Mouse (Mus musculus) hindbrain, embryonic 12.5 days (tissue): ENCODE measurements around the gene Lef1. TPM values are rescaled to one million over a fixed set of nuclear protein-coding genes. Genes with fewer than 3 reads are reported as not detected.
A peak's percentile ranks its signal among the peaks of the same experiment; 100 is the strongest.

Source experiments
- ATAC-seq: fragments of 200-750 bp; cut with Nextera tagmentation; 2 replicates; pipeline ENCODE4 v1.8.0; 2017; ENCODE audit warnings: moderate TSS enrichment; ENCODE audit not compliant: low FRiP score
- H3K27ac ChIP-seq: fragments of 300-500 bp; sonication (generic); 2 replicates; pipeline ENCODE4 v1.5.1; 2016; ENCODE audit warnings: mild to moderate bottlenecking
- H3K27me3 ChIP-seq: fragments of 300-500 bp; sonication (generic); 2 replicates; pipeline ENCODE4 v1.6.1; 2016; ENCODE audit warnings: mild to moderate bottlenecking
- H3K36me3 ChIP-seq: fragments of 300-500 bp; sonication (generic); 2 replicates; pipeline ENCODE4 v1.6.1; 2016; ENCODE audit warnings: mild to moderate bottlenecking
- H3K4me1 ChIP-seq: fragments of 300-500 bp; sonication (generic); 2 replicates; pipeline ENCODE4 v1.6.1; 2016
- H3K4me2 ChIP-seq: fragments of 300-500 bp; sonication (generic); replicated peaks from 2 replicates; pipeline ENCODE4 v1.6.1; 2016; ENCODE audit warnings: mild to moderate bottlenecking
- H3K4me3 ChIP-seq: fragments of 300-500 bp; sonication (generic); 2 replicates; pipeline ENCODE4 v1.5.1; 2016; ENCODE audit warnings: mild to moderate bottlenecking
- H3K9ac ChIP-seq: fragments of 300-500 bp; sonication (generic); 2 replicates; pipeline ENCODE4 v1.6.1; 2016; ENCODE audit warnings: mild to moderate bottlenecking, moderate library complexity
- H3K9me3 ChIP-seq: fragments of 300-500 bp; sonication (generic); replicated peaks from 2 replicates; pipeline ENCODE4 v1.6.1; 2016; ENCODE audit warnings: mild to moderate bottlenecking
- WGBS: fragments of 180-500 bp; shearing (Covaris S2); methylation state at CpG from one replicate; pipeline ENCODE4 v1.1.7; 2016; 5-methylcytosine and 5-hydroxymethylcytosine counted together
- polyA plus RNA-seq: library from polyadenylated mRNA; unstranded; fragments of >200 nt; fragmentation: Nextera tagmentation; extraction: Ambion mirVana; gene quantifications from 2 replicates; pipeline ENCODE4 v1.2.1, GENCODE M21; 2016

The Lef1 gene
- polyA plus RNA-seq, 1 experiment from 2014 or later = 33.6 TPM

DNA sequence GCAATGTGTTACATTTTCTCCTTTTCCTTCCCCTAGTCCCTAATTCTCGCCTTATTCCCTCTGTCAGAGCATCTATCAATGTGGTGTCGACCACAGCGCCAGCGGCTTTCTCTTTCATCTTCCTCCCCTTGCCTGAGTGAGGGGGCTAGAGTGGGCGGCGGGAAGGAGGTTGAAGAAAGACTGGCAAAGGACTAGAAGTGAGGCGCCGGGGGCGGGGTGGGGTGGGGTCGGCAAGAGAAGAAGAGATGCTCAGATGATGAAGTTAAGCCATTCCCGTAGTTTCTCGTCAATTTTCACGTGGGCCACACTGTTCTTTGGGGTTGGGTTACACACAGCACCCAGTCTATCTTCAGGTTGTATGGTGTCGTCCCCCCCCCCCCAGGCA lies 593 bp upstream of the Lef1 start:
- ATAC-seq = no peak
- Histone ChIP-seq H3K27me3 (peaks cover 68% of the 10 kb centered on the region), H3K4me1 (peaks cover 50% of the 10 kb centered on the region), H3K36me3 (no peaks in the 10 kb centered on the region), H3K4me3 (peak overlapping the region; percentile 55), H3K4me2 (peak overlapping the region; percentile 78), H3K27ac (no peak overlapping the region), H3K9ac (peak overlapping the region; percentile 71; the same call in 1 of the 2 replicates), H3K9me3 (no peaks in the 10 kb centered on the region)
- WGBS = 0% methylated on average over 14 of the region's 14 CpGs

DNA sequence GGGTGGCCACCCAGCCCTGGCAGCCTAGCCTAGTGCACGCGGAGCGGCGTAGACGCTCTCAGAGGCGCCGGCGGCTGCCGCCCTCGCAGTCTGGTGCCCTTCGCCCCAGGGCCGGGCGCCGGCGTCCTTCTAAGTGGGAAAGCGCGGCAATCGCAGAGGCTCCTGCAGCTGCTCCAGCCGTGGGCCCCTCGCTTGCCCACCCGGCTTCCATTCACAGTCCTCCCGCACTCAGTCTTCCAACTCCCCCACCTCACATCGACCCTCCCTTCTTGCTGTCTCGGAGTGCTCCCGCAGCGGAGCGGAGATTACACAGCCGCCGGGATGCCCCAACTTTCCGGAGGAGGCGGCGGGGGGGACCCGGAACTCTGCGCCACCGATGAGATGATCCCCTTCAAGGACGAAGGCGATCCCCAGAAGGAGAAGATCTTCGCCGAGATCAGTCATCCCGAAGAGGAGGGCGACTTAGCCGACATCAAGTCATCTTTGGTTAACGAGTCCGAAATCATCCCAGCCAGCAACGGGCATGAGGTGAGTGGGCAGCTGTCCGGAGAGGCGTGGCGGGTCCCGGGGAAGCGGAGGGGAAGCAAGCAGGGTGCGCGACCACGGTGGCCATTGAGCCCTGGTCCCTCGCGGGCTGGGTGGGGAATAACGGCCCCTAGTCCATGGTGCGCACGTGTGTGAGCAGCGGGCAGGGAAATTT lies 1.0 kb downstream of the Lef1 start:
- H3K4me1 ChIP-seq = peaks cover 44% of the 10 kb centered on the region
- H3K4me3 ChIP-seq = peak overlapping the region; percentile 55
- H3K9me3 ChIP-seq = no peaks in the 10 kb centered on the region
- peak overlapping the region; percentile 71 for H3K9ac ChIP-seq
- no peaks in the 10 kb centered on the region for H3K36me3 ChIP-seq
- peak; percentile 36 for ATAC-seq
- H3K27me3 ChIP-seq = peaks cover 53% of the 10 kb centered on the region
- H3K27ac ChIP-seq = peak overlapping the region; percentile 57
- H3K4me2 ChIP-seq = peak overlapping the region; percentile 78
- under 1% methylated on average over 59 of the region's 59 CpGs for WGBS

DNA sequence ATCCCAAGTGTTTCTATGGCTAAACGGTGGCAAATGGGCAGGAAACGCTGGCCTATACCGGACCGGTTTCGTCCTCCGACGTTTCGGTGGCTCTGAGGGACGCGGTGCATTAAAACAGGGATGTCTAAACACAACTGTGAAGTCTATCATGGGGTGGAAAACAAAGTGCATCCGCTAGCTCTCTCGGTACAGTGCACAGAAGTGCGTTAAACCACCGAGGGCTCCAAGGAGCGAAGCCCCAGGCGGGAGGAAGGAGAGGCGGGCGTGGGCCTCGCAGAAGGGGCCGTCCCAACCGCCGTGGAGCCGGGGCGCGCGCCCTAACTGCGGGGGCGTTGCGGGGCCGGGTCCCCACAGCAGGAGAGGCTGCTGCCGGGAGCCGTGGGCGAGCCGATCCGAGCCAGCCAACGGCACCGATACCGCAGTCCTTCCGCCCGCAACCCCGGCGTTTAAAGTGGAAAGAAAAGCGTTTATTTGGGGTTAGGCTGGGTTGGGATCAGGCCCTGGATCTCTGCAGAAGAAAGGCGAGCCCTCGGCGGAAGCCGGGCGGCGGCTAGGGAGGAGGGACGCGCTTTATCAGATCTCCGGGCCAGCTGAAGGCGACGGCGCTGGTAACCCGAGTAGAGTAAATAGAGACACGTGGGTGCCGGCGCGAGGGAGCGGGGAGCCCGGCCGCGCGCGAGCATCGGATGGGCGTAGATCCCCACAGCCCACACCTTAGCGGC lies 1.7 kb downstream of the Lef1 start:
- under 1% methylated on average over 68 of the region's 69 CpGs for WGBS
- H3K4me3 ChIP-seq = peak overlapping the region; percentile 55
- peaks cover 38% of the 10 kb centered on the region for H3K4me1 ChIP-seq

DNA sequence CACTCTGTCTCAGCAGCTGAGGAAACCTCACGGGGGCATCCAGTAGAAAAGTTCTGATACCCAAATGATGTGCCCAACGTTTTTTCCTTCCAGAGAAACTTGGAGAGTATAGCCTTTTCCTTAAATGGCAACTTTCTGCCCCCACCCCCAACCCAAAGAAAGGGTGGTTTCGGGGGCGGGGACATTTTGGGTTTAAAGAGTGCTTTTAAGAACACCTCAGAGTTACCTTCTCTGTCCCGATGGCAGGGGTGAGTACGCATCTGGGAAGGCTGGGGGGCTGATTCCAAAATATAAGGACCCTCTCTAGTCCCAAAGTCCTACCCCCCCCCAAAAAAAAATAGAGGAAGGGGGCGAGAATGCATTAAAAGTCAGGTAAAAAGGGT lies 2.3 kb downstream of the Lef1 start:
- H3K9ac ChIP-seq = peak overlapping the region; percentile 71; the same call in 1 of the 2 replicates
- H3K9me3 ChIP-seq = no peaks in the 10 kb centered on the region
- peaks cover 34% of the 10 kb centered on the region for H3K4me1 ChIP-seq
- H3K36me3 ChIP-seq = no peaks in the 10 kb centered on the region
- H3K27me3 ChIP-seq = peaks cover 43% of the 10 kb centered on the region
- no peak overlapping the region for H3K27ac ChIP-seq
- H3K4me2 ChIP-seq = peak overlapping the region; percentile 78
- H3K4me3 ChIP-seq = peak overlapping the region; percentile 55
- ATAC-seq = no peak
- under 1% methylated on average over 7 of the region's 7 CpGs for WGBS

More for the DNA sequence above, 1.7 kb downstream of the Lef1 start:
- Histone ChIP-seq H3K27ac (0 out of 2 replicates have a peak overlapping the region, but pooled peaks have one; percentile 2), H3K9me3 (no peaks in the 10 kb centered on the region), H3K27me3 (peaks cover 49% of the 10 kb centered on the region), H3K9ac (peak overlapping the region; percentile 71), H3K4me2 (peak overlapping the region; percentile 78), H3K36me3 (no peaks in the 10 kb centered on the region)
- ATAC-seq = peak; percentile 57

DNA sequence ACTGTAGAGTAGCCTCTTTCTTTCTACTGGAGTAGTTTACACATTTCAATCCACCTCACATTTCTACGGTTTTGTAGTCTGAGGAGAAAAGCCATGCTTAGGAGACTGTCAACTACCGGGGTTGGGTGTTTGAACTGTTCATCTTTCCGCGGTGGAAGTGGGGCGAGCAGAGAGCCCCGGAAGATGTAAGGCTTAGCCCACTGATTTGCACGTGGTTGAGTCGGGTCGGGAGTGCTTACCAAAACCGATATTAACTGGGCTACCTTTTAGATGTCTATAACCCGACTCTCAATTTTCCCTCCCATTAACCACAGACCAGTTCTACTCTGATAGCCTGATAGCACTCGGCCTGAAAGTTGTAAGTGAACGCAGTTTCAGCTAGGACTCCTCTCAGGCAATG lies 2.8 kb downstream of the Lef1 start:
- H3K4me3 ChIP-seq = peak overlapping the region; percentile 55
- no peak overlapping the region for H3K27ac ChIP-seq
- WGBS = 3% methylated on average over 13 of the region's 13 CpGs
- H3K9me3 ChIP-seq = no peaks in the 10 kb centered on the region
- no peak overlapping the region for H3K9ac ChIP-seq
- no peak for ATAC-seq
- no peaks in the 10 kb centered on the region for H3K36me3 ChIP-seq
- H3K4me1 ChIP-seq = peaks cover 32% of the 10 kb centered on the region
- H3K4me2 ChIP-seq = peak overlapping the region; percentile 78
- peaks cover 42% of the 10 kb centered on the region for H3K27me3 ChIP-seq

DNA sequence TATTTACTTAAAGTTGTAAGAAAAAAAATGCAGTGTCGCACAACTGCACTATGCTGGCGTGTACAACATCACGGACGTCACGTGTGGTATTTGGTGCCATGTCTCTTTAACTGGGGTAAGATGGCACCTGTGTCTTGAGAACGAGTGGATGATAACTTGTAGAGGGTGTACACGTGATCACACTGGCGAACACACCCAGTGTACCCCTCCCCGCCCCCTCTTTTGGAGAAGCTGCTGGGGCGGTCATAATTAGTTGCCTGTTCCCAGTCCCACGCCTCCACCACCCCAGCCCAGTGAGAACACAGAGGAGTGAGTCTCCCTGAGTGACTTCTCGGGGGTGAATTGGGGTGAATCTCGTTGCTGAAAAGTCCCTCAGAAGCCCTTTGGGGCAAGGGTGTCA lies 5.8 kb downstream of the Lef1 start:
- 90% methylated on average over 13 of the region's 13 CpGs for WGBS
- no peak overlapping the region for H3K4me3 ChIP-seq
- no peak overlapping the region for H3K4me2 ChIP-seq
- H3K36me3 ChIP-seq = no peaks in the 10 kb centered on the region
- no peak overlapping the region for H3K27ac ChIP-seq
- H3K9ac ChIP-seq = no peak overlapping the region
- no peak for ATAC-seq
- H3K27me3 ChIP-seq = peaks cover 20% of the 10 kb centered on the region
- no peaks in the 10 kb centered on the region for H3K9me3 ChIP-seq
- peaks cover 16% of the 10 kb centered on the region for H3K4me1 ChIP-seq

DNA sequence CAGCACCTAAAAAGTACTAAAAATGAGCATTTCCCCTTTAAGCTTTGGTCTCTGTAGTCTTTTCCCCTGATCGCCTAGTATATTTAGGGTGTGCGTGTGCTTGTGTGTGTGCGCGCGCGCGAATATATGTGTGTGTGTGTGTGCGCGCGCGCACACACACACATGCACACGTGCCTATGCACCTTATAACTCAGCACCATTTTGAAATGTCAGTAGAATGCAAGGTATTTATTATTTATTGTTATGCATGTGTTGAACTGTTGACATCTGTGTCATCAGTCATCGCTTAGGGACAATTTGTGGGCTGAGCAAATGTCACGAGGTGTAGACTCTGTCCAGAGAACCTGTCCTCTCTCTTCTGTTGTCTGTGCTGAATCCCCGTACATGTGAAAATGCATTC lies 7.1 kb downstream of the Lef1 start:
- no peak overlapping the region for H3K9ac ChIP-seq
- H3K9me3 ChIP-seq = no peaks in the 10 kb centered on the region
- H3K4me3 ChIP-seq = no peak overlapping the region
- H3K4me1 ChIP-seq = peaks cover 4% of the 10 kb centered on the region
- WGBS = 93% methylated on average over 15 of the region's 15 CpGs
- peaks cover 13% of the 10 kb centered on the region for H3K27me3 ChIP-seq
- no peaks in the 10 kb centered on the region for H3K36me3 ChIP-seq
- ATAC-seq = no peak
- no peak overlapping the region for H3K27ac ChIP-seq
- no peak overlapping the region for H3K4me2 ChIP-seq

DNA sequence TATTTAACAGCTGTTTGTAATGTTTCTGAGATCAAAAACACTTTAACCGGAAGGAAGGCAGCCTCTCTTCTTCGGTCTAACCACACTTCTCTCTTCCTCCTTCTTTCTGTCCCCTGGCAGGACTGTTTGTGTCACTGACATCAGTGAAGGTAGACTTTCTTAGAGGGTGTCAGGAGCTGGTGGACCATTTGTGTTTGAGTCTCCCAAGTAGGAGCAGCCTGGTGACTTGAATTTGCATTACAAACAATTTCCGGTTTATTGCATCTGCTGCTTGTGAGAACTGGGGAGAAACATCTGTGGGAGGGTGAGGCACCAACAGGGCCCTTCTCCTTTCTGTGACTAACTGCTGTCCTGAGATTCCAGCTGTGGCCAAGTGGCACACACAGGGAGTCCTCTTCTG lies 7.6 kb downstream of the Lef1 start:
- WGBS = 61% methylated on average over 3 of the region's 3 CpGs
- H3K27me3 ChIP-seq = peaks cover 10% of the 10 kb centered on the region
- ATAC-seq = no peak
- H3K27ac ChIP-seq = no peak overlapping the region
- H3K4me2 ChIP-seq = no peak overlapping the region
- no peak overlapping the region for H3K4me3 ChIP-seq
- no peak overlapping the region for H3K9ac ChIP-seq
- H3K9me3 ChIP-seq = no peaks in the 10 kb centered on the region
- H3K36me3 ChIP-seq = no peaks in the 10 kb centered on the region
- H3K4me1 ChIP-seq = no peaks in the 10 kb centered on the region

DNA sequence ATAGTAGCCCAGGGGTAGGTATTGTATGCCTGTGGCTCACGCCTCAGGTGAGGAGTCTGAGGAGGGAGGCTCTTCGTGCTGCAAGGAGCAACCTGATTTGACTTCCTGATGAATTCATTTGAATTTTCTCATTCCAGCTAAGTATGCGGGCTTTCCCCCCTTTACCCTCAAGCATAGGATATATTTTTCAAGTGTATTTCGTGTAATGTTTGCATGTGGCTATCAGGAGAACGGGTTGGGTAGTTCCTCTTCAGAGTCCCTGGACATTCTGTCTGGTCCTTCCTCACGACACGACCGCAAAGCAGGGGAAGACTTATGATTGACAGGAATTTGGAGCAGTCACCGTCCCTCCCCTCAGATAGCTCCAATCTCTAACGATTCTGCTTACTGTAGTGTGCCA lies 9.2 kb downstream of the Lef1 start:
- Histone ChIP-seq H3K4me3 (no peak overlapping the region), H3K27ac (no peak overlapping the region), H3K9ac (no peak overlapping the region), H3K9me3 (no peaks in the 10 kb centered on the region), H3K27me3 (0 out of 2 replicates have a peak, but pooled peaks cover 5% of the 10 kb centered on the region), H3K4me2 (no peak overlapping the region), H3K36me3 (no peaks in the 10 kb centered on the region), H3K4me1 (no peaks in the 10 kb centered on the region)
- WGBS = 87% methylated on average over 10 of the region's 10 CpGs
- no peak for ATAC-seq

DNA sequence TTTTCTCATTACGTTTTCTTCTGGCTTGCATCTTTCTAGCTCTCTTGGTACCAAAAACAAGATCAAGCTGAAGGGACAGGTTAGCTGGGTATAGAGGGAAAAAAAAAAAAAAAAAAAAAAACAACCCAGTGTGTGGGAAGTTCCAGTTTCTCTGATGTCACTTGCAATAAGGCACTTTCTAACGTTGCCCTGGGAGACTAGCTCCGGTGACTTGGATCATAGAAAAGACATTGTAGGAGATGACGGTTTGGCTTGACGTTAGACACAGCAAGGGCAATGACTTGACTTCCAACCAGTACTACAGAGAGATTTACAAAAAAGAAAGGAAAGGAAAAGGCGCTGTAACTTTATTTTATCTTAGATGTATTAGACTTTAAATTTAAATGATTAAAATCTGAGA lies 13.2 kb downstream of the Lef1 start:
- 90% methylated on average over 6 of the region's 6 CpGs for WGBS
- no peaks in the 10 kb centered on the region for H3K36me3 ChIP-seq
- no peaks in the 10 kb centered on the region for H3K9me3 ChIP-seq
- no peak overlapping the region for H3K27ac ChIP-seq
- H3K4me2 ChIP-seq = no peak overlapping the region
- no peaks in the 10 kb centered on the region for H3K27me3 ChIP-seq
- H3K4me3 ChIP-seq = no peak overlapping the region
- no peaks in the 10 kb centered on the region for H3K4me1 ChIP-seq
- H3K9ac ChIP-seq = no peak overlapping the region
- no peak for ATAC-seq

DNA sequence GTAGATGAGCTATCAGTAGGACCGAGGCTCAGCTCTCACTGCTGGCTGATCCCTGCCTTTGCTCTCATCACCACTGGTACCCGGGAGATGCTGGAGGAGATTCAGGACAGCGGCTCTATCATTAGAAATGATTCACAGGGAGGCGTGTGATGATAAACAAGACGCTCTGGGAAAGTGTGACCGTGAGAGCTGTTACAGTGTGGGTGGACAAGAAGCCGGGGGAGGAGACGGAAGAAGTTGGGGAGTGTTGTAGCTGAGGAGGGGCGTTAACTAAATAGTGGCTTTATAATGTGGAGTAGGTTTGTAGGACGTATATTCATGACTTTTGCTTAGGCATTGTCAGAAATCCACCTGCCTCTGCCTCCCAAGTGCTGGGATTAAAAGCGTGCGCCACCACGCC lies 15.6 kb downstream of the Lef1 start:
- H3K9ac ChIP-seq = no peak overlapping the region
- H3K36me3 ChIP-seq = no peaks in the 10 kb centered on the region
- 96% methylated on average over 13 of the region's 13 CpGs for WGBS
- no peak overlapping the region for H3K27ac ChIP-seq
- H3K9me3 ChIP-seq = no peaks in the 10 kb centered on the region
- H3K4me3 ChIP-seq = no peak overlapping the region
- no peaks in the 10 kb centered on the region for H3K4me1 ChIP-seq
- H3K4me2 ChIP-seq = no peak overlapping the region
- no peak for ATAC-seq
- H3K27me3 ChIP-seq = no peaks in the 10 kb centered on the region

DNA sequence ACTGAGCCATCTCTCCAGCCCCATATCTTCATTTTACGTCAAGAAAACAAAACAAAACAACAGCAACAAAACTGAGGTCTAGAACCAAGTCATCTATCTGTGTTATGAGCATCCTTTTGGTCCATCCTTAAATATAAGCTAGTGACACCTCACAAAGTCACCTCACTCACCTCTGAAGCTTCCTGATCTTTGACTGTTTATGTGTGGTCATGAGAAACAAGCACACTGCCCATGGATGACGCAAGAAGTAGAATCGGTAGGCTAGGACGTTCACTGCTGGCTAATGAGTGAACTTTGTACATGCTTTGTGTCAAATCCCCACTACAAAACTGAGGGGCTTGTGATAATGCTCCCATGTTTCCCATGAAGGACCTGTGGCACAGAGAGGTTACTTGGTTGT lies 16.2 kb downstream of the Lef1 start:
- 96% methylated on average over 4 of the region's 4 CpGs for WGBS
- no peak overlapping the region for H3K27ac ChIP-seq
- H3K36me3 ChIP-seq = no peaks in the 10 kb centered on the region
- no peaks in the 10 kb centered on the region for H3K9me3 ChIP-seq
- H3K4me1 ChIP-seq = no peaks in the 10 kb centered on the region
- no peak overlapping the region for H3K4me3 ChIP-seq
- H3K4me2 ChIP-seq = no peak overlapping the region
- no peak for ATAC-seq
- H3K9ac ChIP-seq = no peak overlapping the region
- H3K27me3 ChIP-seq = no peaks in the 10 kb centered on the region

DNA sequence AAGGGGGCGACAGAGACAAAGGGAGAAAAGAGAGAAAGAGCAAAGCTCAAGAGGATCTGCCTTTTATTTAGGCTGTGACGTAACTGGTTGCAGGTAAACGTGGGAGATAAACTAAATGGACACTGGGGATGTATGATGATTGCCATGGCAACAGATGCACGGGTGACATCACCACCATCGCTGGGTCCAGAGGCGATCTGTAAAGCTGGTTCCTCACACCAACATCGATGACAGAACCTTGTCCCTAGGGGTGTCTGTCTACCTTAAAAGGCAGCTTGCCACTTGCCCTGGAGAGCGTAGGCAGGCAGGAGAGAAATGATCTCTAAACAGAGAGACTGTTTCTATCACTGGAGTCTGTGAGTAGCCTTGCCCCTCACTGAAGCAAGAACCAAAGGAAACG lies 23.7 kb downstream of the Lef1 start:
- H3K4me3 ChIP-seq = no peak overlapping the region
- H3K36me3 ChIP-seq = no peaks in the 10 kb centered on the region
- ATAC-seq = 0 out of 2 replicates have a peak, but pooled peaks have one; percentile 38
- H3K27ac ChIP-seq = no peak overlapping the region
- peaks cover 39% of the 10 kb centered on the region for H3K4me1 ChIP-seq
- no peak overlapping the region for H3K4me2 ChIP-seq
- 0 out of 2 replicates have a peak, but pooled peaks cover 8% of the 10 kb centered on the region for H3K27me3 ChIP-seq
- H3K9me3 ChIP-seq = no peaks in the 10 kb centered on the region
- WGBS = 60% methylated on average over 9 of the region's 9 CpGs
- H3K9ac ChIP-seq = no peak overlapping the region
